Mouse (Mus musculus): ENCODE data around the gene Fam168b.

Fam168b gene

GRCm38 (mm10) chr1:34842887-34843618, at the start of gene Fam168b:
TSS of gene Fam168b (minus strand) at chr1:34843065.
- peak; percentile 94 for DNase-seq

- DNase-seq, result no peak
Measured at GRCm38 (mm10) chr1:34892466-34892865, 49.6 kb upstream of the Fam168b start.

- DNase-seq, result peak; percentile 68
Measured at GRCm38 (mm10) chr1:34891559-34892289, 48.9 kb upstream of the Fam168b start.

- no peak for DNase-seq
Measured at GRCm38 (mm10) chr1:34883776-34884175, 40.9 kb upstream of the Fam168b start.

DNA sequence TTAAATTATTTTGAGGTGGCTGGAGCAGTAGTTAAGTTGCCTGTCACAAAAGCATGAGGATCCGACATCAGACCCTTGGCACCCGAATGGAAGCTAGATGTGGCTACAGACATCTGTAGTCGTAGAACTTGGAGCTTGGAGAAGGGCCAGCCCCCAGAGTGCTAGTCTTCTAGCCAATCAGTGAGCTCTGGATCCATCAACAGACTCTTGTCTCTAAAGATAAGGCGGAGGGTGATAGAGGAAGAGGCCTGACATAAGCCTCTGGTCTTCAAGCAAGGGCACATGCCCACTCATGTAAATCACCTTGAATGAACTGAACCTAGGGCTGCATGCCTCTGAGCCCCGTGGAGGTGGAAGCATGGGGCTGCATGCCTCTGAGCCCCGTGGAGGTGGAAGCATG, 36.7 kb upstream of the Fam168b start:
- no peak for DNase-seq

GRCm38 (mm10) chr1:34873551-34873950, 30.7 kb upstream of the Fam168b start:
- DNase-seq, result no peak

DNA sequence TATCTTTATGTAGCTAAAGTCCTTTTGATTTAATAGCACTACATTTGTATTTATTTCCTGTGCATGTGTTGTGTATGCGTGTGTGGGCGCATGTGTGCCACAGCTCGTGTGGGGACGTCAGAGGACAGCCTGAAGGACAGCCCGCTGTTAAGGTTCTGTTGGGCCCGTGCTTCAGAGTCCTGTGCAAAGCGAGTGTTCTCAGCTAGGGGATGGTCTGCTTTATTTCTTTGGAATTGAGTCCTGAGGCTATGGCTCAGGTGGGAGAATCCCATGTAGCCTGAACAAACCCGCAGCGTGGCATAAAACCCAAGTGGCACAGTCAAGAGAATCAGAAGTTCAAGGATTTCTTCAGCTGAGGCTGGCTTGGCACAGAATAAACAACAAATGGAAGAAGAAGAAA, 28.3 kb upstream of the Fam168b start:
- DNase-seq, result no peak

DNA sequence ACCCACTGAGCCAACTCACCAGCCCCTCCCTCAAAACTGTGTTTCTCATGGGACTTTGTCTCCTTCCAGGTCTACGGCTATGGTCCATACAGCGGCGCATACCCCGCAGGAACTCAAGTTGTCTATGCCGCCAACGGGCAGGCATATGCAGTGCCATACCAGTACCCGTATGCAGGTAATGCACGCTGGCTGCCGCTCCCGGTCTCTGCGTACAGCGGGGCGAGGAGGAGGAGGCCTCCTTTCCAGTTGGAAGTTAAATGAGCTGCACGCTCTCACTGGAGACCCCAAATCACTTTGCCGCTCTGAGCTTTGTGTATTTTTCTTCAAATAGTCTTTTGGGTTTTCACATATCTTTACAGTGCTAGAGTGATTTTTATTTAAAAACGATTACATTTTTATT, 26.4 kb upstream of the Fam168b start:
- DNase-seq, result no peak

GRCm38 (mm10) chr1:34868391-34868790, 25.5 kb upstream of the Fam168b start:
- DNase-seq, result no peak

GRCm38 (mm10) chr1:34867574-34867955, 24.7 kb upstream of the Fam168b start:
- no peak for DNase-seq

DNA sequence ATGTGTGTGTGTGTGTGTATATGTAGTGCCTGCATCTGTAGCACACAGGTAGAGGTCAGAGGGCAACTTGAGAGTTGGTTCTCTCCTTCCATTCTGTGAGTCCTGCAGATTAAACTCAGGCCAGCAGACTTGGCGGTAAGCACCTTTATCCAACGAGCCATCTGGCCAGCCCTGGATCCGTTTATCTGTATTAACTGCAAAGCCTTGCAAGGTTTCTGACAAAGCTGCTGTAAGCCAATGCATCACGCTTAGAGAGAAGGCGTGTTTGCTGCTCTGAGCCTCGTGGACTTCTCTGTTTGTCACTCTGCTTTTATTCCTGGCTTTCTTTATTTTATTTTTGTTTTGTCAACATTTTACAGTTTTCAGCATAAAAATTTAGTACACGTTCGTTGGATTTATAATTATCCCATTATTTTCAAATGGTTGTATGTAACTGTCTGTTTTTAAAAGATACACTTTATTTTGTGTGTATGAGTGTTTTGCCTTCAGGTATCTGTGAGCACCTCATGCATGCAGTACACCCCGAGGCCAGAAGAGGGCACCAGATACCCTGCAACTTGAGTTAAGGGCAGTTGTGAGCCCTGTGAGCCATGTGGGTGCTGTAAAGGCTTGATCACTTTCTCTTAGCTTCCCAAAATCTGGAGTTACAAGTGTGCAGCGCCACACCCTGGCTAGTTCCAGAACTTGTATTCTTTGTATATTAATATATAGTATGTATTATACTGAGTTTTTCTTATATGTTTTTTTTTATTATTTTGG, 24.1 kb upstream of the Fam168b start:
- peak; percentile 89 for DNase-seq

DNA sequence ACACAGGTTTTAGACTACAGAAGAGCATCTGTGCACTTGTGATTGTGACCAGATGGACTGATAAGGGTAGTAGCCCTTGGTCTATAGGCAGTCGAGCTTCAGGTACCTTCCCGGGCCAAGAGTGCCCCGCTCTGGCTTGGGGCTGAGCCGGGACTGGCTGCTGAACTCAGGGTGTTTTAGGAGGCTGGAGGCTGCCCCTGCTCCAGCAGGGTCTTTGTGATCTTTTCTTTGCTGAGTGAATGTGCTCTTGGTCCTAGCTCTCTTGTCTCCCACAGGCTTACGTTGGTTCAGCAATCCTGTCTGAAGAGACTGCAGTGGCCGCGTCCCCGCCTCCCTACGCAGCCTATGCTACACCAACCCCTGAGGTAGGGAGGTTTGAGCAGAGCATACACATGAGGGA, 23.0 kb upstream of the Fam168b start:
- DNase-seq, result no peak

DNA sequence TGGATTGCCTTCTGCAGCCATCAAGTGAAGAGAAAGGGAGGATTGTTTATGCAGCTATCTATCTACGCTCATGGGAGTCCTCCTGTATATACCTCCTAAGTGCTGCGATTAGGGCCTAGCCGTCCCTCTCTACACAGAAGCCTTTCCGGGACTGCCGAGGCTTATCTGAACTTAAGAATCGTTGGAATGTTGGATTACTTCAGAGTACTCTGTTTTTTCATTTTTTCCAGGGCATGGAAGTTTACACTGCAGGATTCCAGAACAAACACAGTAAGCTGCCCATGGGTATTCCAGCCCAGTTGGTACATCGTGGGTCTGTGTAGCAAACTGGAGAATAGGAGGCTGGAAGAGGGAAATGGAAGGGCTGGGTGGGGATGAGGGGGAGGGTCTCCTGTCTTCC, 21.4 kb upstream of the Fam168b start:
- no peak for DNase-seq

DNA sequence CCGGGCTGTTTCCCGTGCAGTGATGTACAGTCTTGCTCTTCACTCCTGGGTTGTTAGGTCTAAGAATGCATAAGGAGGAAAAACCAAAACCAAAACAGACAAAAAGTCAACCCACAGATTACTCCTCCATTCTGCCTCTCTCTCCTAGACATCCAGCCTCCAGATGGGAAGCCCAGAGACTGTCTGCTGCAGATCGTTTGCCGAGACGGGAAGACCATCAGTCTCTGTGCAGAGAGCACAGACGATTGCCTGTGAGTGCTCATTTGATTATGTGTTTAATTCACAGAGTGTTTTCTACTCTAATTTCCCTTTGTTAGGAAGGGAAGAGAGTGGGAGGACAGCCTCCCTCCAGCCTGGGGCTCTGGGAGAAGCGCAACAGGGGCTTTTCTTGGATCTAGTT, 20.5 kb upstream of the Fam168b start:
- DNase-seq, result no peak

GRCm38 (mm10) chr1:34862877-34863276, 20.0 kb upstream of the Fam168b start:
- DNase-seq, result no peak

DNA sequence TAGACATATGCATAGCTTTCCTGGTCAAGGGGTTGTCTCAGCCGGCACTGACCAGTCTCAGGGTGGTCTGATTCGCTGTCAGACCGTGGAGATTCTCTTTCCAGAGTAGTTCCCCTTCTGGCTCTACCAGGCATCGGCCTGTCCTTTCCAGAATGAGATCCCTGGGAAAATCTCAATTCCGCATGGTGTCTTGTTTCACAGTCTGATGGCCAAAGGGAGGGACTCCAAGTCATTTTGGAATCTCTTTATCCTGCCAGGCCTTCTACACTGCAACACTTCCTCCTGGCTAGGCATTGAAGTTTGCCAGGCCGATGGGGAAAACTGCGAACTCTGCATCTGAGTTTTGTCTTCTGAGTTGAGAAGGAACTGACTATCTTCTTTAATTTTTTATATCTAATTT, 17.3 kb upstream of the Fam168b start:
- no peak for DNase-seq

DNA sequence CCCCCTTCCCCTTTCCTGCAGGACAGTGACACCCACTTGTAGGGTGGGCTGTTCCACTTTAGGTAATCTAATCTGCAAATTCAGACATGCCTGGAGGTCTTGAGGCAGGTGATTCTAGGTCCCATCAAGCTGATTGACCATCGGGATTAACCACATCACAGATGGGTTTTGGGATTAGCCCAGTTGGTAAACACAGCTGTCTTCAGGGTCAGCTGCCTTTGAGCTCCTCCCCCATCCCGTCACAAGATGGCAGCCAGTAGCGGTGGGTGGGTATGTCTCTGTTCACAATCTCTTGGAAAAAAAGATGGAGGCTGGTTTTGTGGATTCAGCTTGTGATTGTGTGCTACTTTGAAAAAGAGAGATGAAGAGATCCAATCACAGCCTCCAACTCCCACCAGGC, 16.9 kb upstream of the Fam168b start:
- peak; percentile 63 for DNase-seq

- DNase-seq, result no peak
Measured at GRCm38 (mm10) chr1:34858671-34859070, 15.8 kb upstream of the Fam168b start.

GRCm38 (mm10) chr1:34855056-34855739, 12.3 kb upstream of the Fam168b start:
- DNase-seq, result no peak

GRCm38 (mm10) chr1:34853786-34854185, 10.9 kb upstream of the Fam168b start:
- DNase-seq, result no peak

DNA sequence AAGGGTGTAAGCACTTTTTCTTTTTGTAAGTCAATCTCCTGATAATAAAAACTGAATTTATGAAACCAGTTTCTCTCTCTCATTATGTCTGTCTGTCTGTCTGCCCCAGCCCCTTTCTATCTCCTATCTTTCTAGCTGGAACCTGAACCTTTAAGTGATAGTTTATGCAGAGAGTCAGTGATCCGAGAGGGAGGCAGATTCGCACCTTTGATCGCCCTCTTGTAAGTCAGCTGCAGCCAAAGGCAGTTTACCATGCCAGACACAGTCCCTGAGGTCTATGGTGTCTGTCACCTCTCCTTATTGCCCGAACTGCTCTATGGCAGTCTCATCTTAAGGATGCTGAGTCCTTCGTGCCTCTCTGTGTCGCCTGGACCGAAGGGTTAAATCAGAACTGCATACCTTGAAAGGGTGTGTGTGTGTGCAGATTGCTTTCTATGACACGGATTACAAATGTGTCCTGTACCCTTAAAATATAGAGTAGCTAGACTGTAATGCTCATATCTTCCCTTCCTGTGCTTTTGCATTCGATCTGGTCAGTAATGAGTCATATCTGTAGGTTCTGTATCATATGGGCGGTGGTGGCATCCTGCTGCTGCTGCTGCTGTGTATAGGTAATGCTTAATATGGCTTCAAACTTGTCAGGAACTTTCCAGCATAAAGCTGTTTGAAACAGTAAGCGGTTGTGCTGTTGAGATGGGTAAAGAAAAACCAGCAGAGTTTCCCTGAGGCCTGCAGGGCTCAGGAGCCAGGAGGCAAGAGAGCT, 9.4 kb upstream of the Fam168b start:
- no peak for DNase-seq

DNA sequence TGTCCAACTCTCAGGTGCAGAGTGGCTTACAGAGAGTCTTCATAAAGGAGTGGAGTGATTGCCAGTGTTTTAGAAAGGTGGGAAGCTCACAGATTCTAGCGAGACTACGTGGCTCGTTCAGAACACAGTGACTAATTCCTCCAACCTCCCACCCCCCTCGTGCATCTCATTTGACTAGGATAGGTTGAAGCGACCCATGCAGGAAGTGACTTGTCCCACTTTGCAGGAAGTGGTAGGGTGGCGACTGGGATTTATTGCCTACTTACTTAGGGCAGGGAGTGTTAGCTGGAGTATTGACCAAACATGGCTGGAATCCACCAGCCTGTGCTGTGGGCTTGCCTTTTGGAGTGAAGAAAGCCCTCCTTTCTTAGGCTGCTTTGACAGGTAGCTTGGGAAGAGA, 8.7 kb upstream of the Fam168b start:
- DNase-seq, result peak; percentile 24
